Mouse (Mus musculus): ENCODE data around the gene Gm11273. TPM values are rescaled to one million over a fixed set of nuclear protein-coding genes. Genes with fewer than 3 reads are reported as not detected.
A peak's percentile ranks its signal among the peaks of the same experiment; 100 is the strongest.

Gene Gm11273
- total RNA-seq, 1 experiment from 2014 or later = 8.5 TPM

- ATAC-seq (replicated peaks; ENCODE audit: low read depth, poor library complexity, severe bottlenecking) = peak; percentile 98
Measured at GRCm38 (mm10) chr13:21453449-21453848, 47.8 kb downstream of the Gm11273 start, which contains the start of gene Zscan26. Gene Zscan26, minus strand, starts transcription at chr13:21453730.

GRCm38 (mm10) chr13:21453042-21453441, 48.2 kb downstream of the Gm11273 start:
- 0 out of 2 replicates have a peak, but pooled peaks have one; percentile 4 for ATAC-seq (replicated peaks; ENCODE audit: low read depth, poor library complexity, severe bottlenecking)

Other genes starting within 250 kb of the Gm11273 start
- not detected in 2 replicates for gene Gpx5, start 208.7 kb downstream of the Gm11273 start, total RNA-seq (2017)
- not detected in 2 replicates for gene Gpx6, start 189.3 kb downstream of the Gm11273 start, total RNA-seq (2017)
- gene Olfr1367, start 154.5 kb downstream of the Gm11273 start, total RNA-seq (2017) = not detected in 2 replicates
- 9.0 and 12.3 TPM in 2 replicates for gene Zscan12, start 138.6 kb downstream of the Gm11273 start, total RNA-seq (2017)
- gene Zkscan3, start 98.7 kb downstream of the Gm11273 start, total RNA-seq (2017) = 37.7 and 38.6 TPM in 2 replicates
- gene Pgbd1, start 60.4 kb downstream of the Gm11273 start, total RNA-seq (2017) = 0.87 and 1.2 TPM in 2 replicates
- 18.6 and 27.6 TPM in 2 replicates for gene Zscan26, start 47.7 kb downstream of the Gm11273 start, total RNA-seq (2017)
- gene Nkapl, start 32.9 kb downstream of the Gm11273 start, total RNA-seq (2017) = 0.19 TPM in 1 of 2 replicates, not detected in the other
- gene Zkscan4, start 22.5 kb downstream of the Gm11273 start, total RNA-seq (2017) = 0.73 and 1.4 TPM in 2 replicates
- not detected in 2 replicates for gene Gm10065, start 22.0 kb downstream of the Gm11273 start, total RNA-seq (2017)
- gene AK157302, start 6.2 kb downstream of the Gm11273 start, total RNA-seq (2017) = 0.37 and 0.44 TPM in 2 replicates
- gene Zkscan8, start 29.7 kb upstream of the Gm11273 start, total RNA-seq (2017) = 12.4 and 14.7 TPM in 2 replicates
- not detected in 2 replicates for gene Olfr1366, start 41.4 kb upstream of the Gm11273 start, total RNA-seq (2017)
- gene Olfr1535, start 58.5 kb upstream of the Gm11273 start, total RNA-seq (2017) = not detected in 2 replicates
- gene Olfr1364, start 80.3 kb upstream of the Gm11273 start, total RNA-seq (2017) = not detected in 2 replicates
- gene Olfr1362, start 112.6 kb upstream of the Gm11273 start, total RNA-seq (2017) = not detected in 2 replicates
- not detected in 2 replicates for gene Olfr11, start 141.1 kb upstream of the Gm11273 start, total RNA-seq (2017)
- not detected in 2 replicates for gene Olfr1361, start 162.0 kb upstream of the Gm11273 start, total RNA-seq (2017)
- not detected in 2 replicates for gene Olfr1360, start 176.0 kb upstream of the Gm11273 start, total RNA-seq (2017)
- not detected in 2 replicates for gene Olfr1359, start 196.7 kb upstream of the Gm11273 start, total RNA-seq (2017)
- gene Hist1h2bl, start 214.7 kb upstream of the Gm11273 start, total RNA-seq (2017) = 401 and 517 TPM in 2 replicates
- gene Hist1h2ai, start 215.0 kb upstream of the Gm11273 start, total RNA-seq (2017) = 1,241 and 1,337 TPM in 2 replicates
- 145 and 293 TPM in 2 replicates for gene Hist1h3h, start 216.2 kb upstream of the Gm11273 start, total RNA-seq (2017)
- gene Hist1h2bm, start 220.6 kb upstream of the Gm11273 start, total RNA-seq (2017) = 379 and 469 TPM in 2 replicates
- 469 and 581 TPM in 2 replicates for gene Hist1h4j, start 233.6 kb upstream of the Gm11273 start, total RNA-seq (2017)
- 4,229 and 5,615 TPM in 2 replicates for gene Hist1h4k, start 249.1 kb upstream of the Gm11273 start, total RNA-seq (2017)